In the genomic region with DNA sequence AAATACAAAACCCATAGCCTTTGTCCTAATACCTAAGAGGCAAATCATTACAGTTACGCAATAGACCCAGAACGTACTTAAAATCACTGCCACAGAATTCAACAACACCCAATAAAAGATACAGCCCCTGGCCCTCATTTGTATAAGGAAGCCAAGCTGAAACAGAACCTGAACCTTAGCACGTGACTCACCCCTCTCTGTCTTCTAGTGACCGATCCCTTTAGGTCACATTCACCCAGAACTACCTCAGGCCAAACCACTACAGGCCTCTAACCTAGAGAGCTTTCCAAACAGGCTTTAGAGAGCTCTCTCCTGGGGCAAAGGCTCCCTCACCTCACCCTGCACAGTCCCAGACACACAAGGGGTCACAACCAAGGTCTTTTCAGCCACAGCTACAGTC, we compare ENCODE assay signal across 11 mouse cellular contexts. TPM values are rescaled to one million over a fixed set of nuclear protein-coding genes. Genes with fewer than 3 reads are reported as not detected.
A peak's percentile ranks its signal among the peaks of the same experiment; 100 is the strongest.
DNase-seq lines count a peak whose midpoint lies in the region; ATAC-seq and TF ChIP-seq lines count a peak whose summit lies in the region.
"Had no signal": no experiment of that assay in that cellular context is flagged by ENCODE, and none has a peak within 500 bp of the region (broad histone marks: within the 10 kb centered on the region; RNA-seq: fewer than 3 reads in every experiment).

No protein-coding gene starts in this region.

- no peak overlapping the region for H3K4me3 ChIP-seq in heart, adult 2 months
- H3K4me3 ChIP-seq in ES-Bruce4 (ENCODE audit: low read depth, low read length): no peak overlapping the region
- no peak overlapping the region for H3K4me3 ChIP-seq in heart, embryonic 15.5 days
- H3K4me3 ChIP-seq in liver, embryonic 16.5 days (ENCODE audit: low read depth, low read length): peak overlapping the region; percentile 22
- H3K4me3 ChIP-seq in forebrain, embryonic 11.5 days (ENCODE audit: low read depth, low read length): no peak overlapping the region
- H3K4me3 ChIP-seq: forebrain, embryonic 13.5 days; hindbrain, embryonic 15.5 days had no signal

- DNase-seq in heart, adult 2 months: peak; percentile 43 to 46
- DNase-seq in heart, postnatal 36 days: no peak
- no peak for DNase-seq in retina, embryonic 14.5 days (ENCODE audit: low spot score)
- no peak for DNase-seq in ovary, postnatal 36 days (ENCODE audit: low spot score)
- DNase-seq in forebrain, embryonic 11.5 days (ENCODE audit: low spot score): no peak
- DNase-seq: cerebellum, postnatal 25 days had no signal

- peak overlapping the region; percentile 81 for H3K27ac ChIP-seq in heart, adult 2 months
- 0 out of 2 replicates have a peak overlapping the region, but pooled peaks have one; percentile 4 for H3K27ac ChIP-seq in ES-Bruce4 (ENCODE audit: insufficient read depth, low read length)
- H3K27ac ChIP-seq in heart, embryonic 15.5 days: peak overlapping the region; percentile 89
- H3K27ac ChIP-seq in liver, embryonic 16.5 days (ENCODE audit: low read length): peak overlapping the region; percentile 96
- H3K27ac ChIP-seq in forebrain, embryonic 11.5 days (ENCODE audit: low read depth, low read length): no peak overlapping the region
- H3K27ac ChIP-seq: forebrain, embryonic 13.5 days; hindbrain, embryonic 15.5 days had no signal

- no peaks in the 10 kb centered on the region for H3K27me3 ChIP-seq in heart, adult 2 months (ENCODE audit: control insufficient read depth, insufficient read depth, low read length)
- H3K27me3 ChIP-seq in ES-Bruce4 (ENCODE audit: control insufficient read depth, insufficient read depth, low read length, poor library complexity, severe bottlenecking): no peaks in the 10 kb centered on the region
- H3K27me3 ChIP-seq in heart, embryonic 15.5 days: no peaks in the 10 kb centered on the region
- H3K27me3 ChIP-seq in liver, embryonic 16.5 days (ENCODE audit: control insufficient read depth, insufficient read depth, low read depth, low read length): no peaks in the 10 kb centered on the region
- H3K27me3 ChIP-seq in forebrain, embryonic 11.5 days (ENCODE audit: control insufficient read depth, insufficient read depth, low read length): no peaks in the 10 kb centered on the region
- H3K27me3 ChIP-seq: forebrain, embryonic 13.5 days; hindbrain, embryonic 15.5 days had no signal

- H3K4me2 ChIP-seq in heart, embryonic 15.5 days: peak overlapping the region; percentile 26
- peak overlapping the region; percentile 53 for H3K4me2 ChIP-seq in liver, embryonic 16.5 days (ENCODE audit: low read depth, low read length)
- H3K4me2 ChIP-seq in forebrain, embryonic 11.5 days (ENCODE audit: low read depth, low read length, severe bottlenecking): no peak overlapping the region
- H3K4me2 ChIP-seq: forebrain, embryonic 13.5 days; hindbrain, embryonic 15.5 days had no signal

- H3K4me1 ChIP-seq in heart, adult 2 months (ENCODE audit: control insufficient read depth, insufficient read depth, low read length): peaks cover 48% of the 10 kb centered on the region
- H3K4me1 ChIP-seq in ES-Bruce4 (ENCODE audit: control insufficient read depth, insufficient read depth, low read length): no peaks in the 10 kb centered on the region
- H3K4me1 ChIP-seq in heart, embryonic 15.5 days (replicated peaks): peaks cover 88% of the 10 kb centered on the region
- H3K4me1 ChIP-seq in liver, embryonic 16.5 days (ENCODE audit: control insufficient read depth, low read depth, low read length): peaks cover 88% of the 10 kb centered on the region
- no peaks in the 10 kb centered on the region; the same call in 1 of the 2 replicates for H3K4me1 ChIP-seq in forebrain, embryonic 11.5 days (replicated peaks; ENCODE audit: control insufficient read depth, insufficient read depth, low read length)

- TF ChIP-seq CTCF in heart, adult 2 months (IDR thresholded peaks at IDR 0.05): no peak
- no peak for TF ChIP-seq CTCF in ES-Bruce4 (IDR thresholded peaks at IDR 0.05; ENCODE audit: low read depth, low read length)

- WGBS in heart, adult 2 months: 41% methylated on average over 4 of the region's 4 CpGs
- 61% methylated on average over 4 of the region's 4 CpGs for WGBS in heart, embryonic 15.5 days
- 58% methylated on average over 4 of the region's 4 CpGs for WGBS in liver, embryonic 16.5 days (ENCODE audit: insufficient replicate concordance)
- WGBS in forebrain, embryonic 11.5 days: 90% methylated on average over 4 of the region's 4 CpGs

- no peak for TF ChIP-seq EP300 in heart, adult 2 months (IDR thresholded peaks at IDR 0.05; ENCODE audit: insufficient read depth, low read depth, low read length)
- TF ChIP-seq EP300 in ES-Bruce4 (IDR thresholded peaks at IDR 0.05; ENCODE audit: insufficient read depth, low read depth, low read length): no peak

- H3K9ac ChIP-seq in heart, adult 2 months (ENCODE audit: low read depth, low read length): peak overlapping the region; percentile 20; the same call in 1 of the 2 replicates
- H3K9ac ChIP-seq in ES-Bruce4 (ENCODE audit: low read depth, poor library complexity, severe bottlenecking): no peak overlapping the region
- H3K9ac ChIP-seq in heart, embryonic 15.5 days: peak overlapping the region; percentile 14; the same call in 1 of the 2 replicates
- peak overlapping the region; percentile 49 for H3K9ac ChIP-seq in liver, embryonic 16.5 days (ENCODE audit: low read depth, low read length)
- no peak overlapping the region for H3K9ac ChIP-seq in forebrain, embryonic 11.5 days (ENCODE audit: low read length)
- H3K9ac ChIP-seq: forebrain, embryonic 13.5 days; hindbrain, embryonic 15.5 days had no signal

- peaks cover 10% of the 10 kb centered on the region for H3K79me2 ChIP-seq in heart, adult 2 months (replicated peaks; ENCODE audit: control insufficient read depth, insufficient read depth, low read length)

- intact Hi-C loops in heart, adult 2 months (cut with DNase I): loop anchor here (5.0 to 10.0 kb wide), 2 partner anchors 100 to 198 kb away; partner anchors contain the start of genes Aqp7, Bag1 and Chmp5
- intact Hi-C loops in heart, postnatal 36 days (cut with DNase I): no loop called here

- peaks cover 45% of the 10 kb centered on the region for H3K36me3 ChIP-seq in heart, adult 2 months (ENCODE audit: control insufficient read depth, insufficient read depth, low read length)
- H3K36me3 ChIP-seq in ES-Bruce4 (ENCODE audit: control insufficient read depth, insufficient read depth, low read length, poor library complexity, severe bottlenecking): no peaks in the 10 kb centered on the region
- no peaks in the 10 kb centered on the region for H3K36me3 ChIP-seq in heart, embryonic 15.5 days
- H3K36me3 ChIP-seq in liver, embryonic 16.5 days (ENCODE audit: control insufficient read depth, insufficient read depth): peaks cover 4% of the 10 kb centered on the region
- no peaks in the 10 kb centered on the region for H3K36me3 ChIP-seq in forebrain, embryonic 11.5 days (ENCODE audit: control insufficient read depth, insufficient read depth, low read length)
- H3K36me3 ChIP-seq: hindbrain, embryonic 15.5 days had no signal

- H3K9me3 ChIP-seq in ES-Bruce4 (replicated peaks; ENCODE audit: control insufficient read depth, insufficient read depth, low read length, poor library complexity, severe bottlenecking): no peaks in the 10 kb centered on the region
- no peaks in the 10 kb centered on the region for H3K9me3 ChIP-seq in heart, embryonic 15.5 days (replicated peaks)
- H3K9me3 ChIP-seq in liver, embryonic 16.5 days (replicated peaks; ENCODE audit: control insufficient read depth, low read length): no peaks in the 10 kb centered on the region
- no peaks in the 10 kb centered on the region for H3K9me3 ChIP-seq in forebrain, embryonic 11.5 days (ENCODE audit: control insufficient read depth, low read length)
- H3K9me3 ChIP-seq: forebrain, embryonic 13.5 days; hindbrain, embryonic 15.5 days had no signal

- no peak for TF ChIP-seq POLR2A in heart, adult 2 months (IDR thresholded peaks at IDR 0.05; ENCODE audit: insufficient read depth, low read depth, low read length)
- no peak for TF ChIP-seq POLR2A in ES-Bruce4 (IDR thresholded peaks at IDR 0.05; ENCODE audit: insufficient read depth, low read length)

- no peak for ATAC-seq in heart, embryonic 15.5 days (replicated peaks; ENCODE audit: insufficient number of reproducible peaks, insufficient read depth, low FRiP score, low read depth)
- peak; percentile 37 for ATAC-seq in liver, embryonic 16.5 days (ENCODE audit: low read depth)
- ATAC-seq in forebrain, embryonic 11.5 days (replicated peaks; ENCODE audit: low FRiP score): no peak
- ATAC-seq: forebrain, embryonic 13.5 days had no signal

RNA-seq across cellular contexts. Expression of gene B4galt1, which starts 6.6 kb away (rescaled TPM):
- 10 to 100 TPM; 68.7 to 69.7 TPM for total RNA-seq in heart, adult 2 months (2021)
- 42.6 and 57.4 TPM in 2 replicates for polyA plus RNA-seq in heart, adult 2 months (2012; rRNA removed)
- total RNA-seq in heart, postnatal 36 days (2021): 10 to 100 TPM; 62.1 to 69.1 TPM
- 40.0 and 40.7 TPM in 2 replicates for polyA plus RNA-seq in ES-Bruce4 (2011; ENCODE audit: insufficient read depth, insufficient read length, low read depth, missing spikeins)
- polyA plus RNA-seq in heart, embryonic 15.5 days (2015; fragmentation: Nextera tagmentation; extraction: Ambion mirVana): 53.7 and 59.5 TPM in 2 replicates
- 29.7 and 32.6 TPM in 2 replicates for polyA plus RNA-seq in liver, embryonic 16.5 days (2015; fragmentation: Nextera tagmentation; extraction: Ambion mirVana)
- 19.3 and 20.3 TPM in 2 replicates for polyA plus RNA-seq in forebrain, embryonic 11.5 days (2014; fragmentation: Nextera tagmentation; extraction: Ambion mirVana)

Comparison
In these comparisons a context has a peak if more than half of its experiments do, and no peak if none do; other contexts are left out.
1. DNase-seq: peak in heart, adult 2 months (2 of 2); none in heart, postnatal 36 days (0 of 2), retina, embryonic 14.5 days (single experiment), ovary, postnatal 36 days (single experiment) and forebrain, embryonic 11.5 days (single experiment).
2. H3K9ac ChIP-seq: peak in heart, adult 2 months (single experiment), heart, embryonic 15.5 days (single experiment) and liver, embryonic 16.5 days (single experiment); none in ES-Bruce4 (single experiment) and forebrain, embryonic 11.5 days (single experiment).